20 mouse cellular contexts compared by ENCODE assay signal in genomic region chrX:139814018-139814635, GRCm38 (mm10). TPM values are rescaled to one million over a fixed set of nuclear protein-coding genes. Genes with fewer than 3 reads are reported as not detected.
DNase-seq lines count a peak whose midpoint lies in the region; ATAC-seq lines count a peak whose summit lies in the region.
"Had no signal": no experiment of that assay in that cellular context is flagged by ENCODE, and none has a peak within 500 bp of the region (broad histone marks: within the 10 kb centered on the region; RNA-seq: fewer than 3 reads in every experiment).

No protein-coding gene starts in this region.

- H3K4me3 ChIP-seq in hindbrain, embryonic 10.5 days = no peak overlapping the region
- no peak overlapping the region for H3K4me3 ChIP-seq in forebrain, embryonic 10.5 days
- H3K4me3 ChIP-seq: embryonic facial prominence, embryonic 12.5 days; megakaryocyte, embryonic 14.5 days had no signal

- H3K27ac ChIP-seq in hindbrain, embryonic 10.5 days = no peak overlapping the region
- no peak overlapping the region for H3K27ac ChIP-seq in forebrain, embryonic 10.5 days
- H3K27ac ChIP-seq: embryonic facial prominence, embryonic 12.5 days had no signal

- WGBS in hindbrain, embryonic 10.5 days = 86% methylated on average over 8 of the region's 8 CpGs
- WGBS in forebrain, embryonic 10.5 days = 89% methylated on average over 8 of the region's 8 CpGs

- H3K9me3 ChIP-seq in hindbrain, embryonic 10.5 days = no peaks in the 10 kb centered on the region
- H3K9me3 ChIP-seq in forebrain, embryonic 10.5 days = no peaks in the 10 kb centered on the region
- H3K9me3 ChIP-seq: embryonic facial prominence, embryonic 12.5 days; megakaryocyte, embryonic 14.5 days had no signal

- peak; percentile 61 for DNase-seq in c-Kit-positive CD71-positive TER-119-negative erythroid progenitor cells, embryonic 14.5 days (ENCODE audit: low read depth)
- DNase-seq in liver = peak; percentile 48
- no peak for DNase-seq in hindbrain, embryonic 10.5 days (ENCODE audit: low spot score)
- no peak for DNase-seq in lung, postnatal 4 days
- DNase-seq in forebrain, embryonic 10.5 days (ENCODE audit: extremely low spot score, low spot score) = no peak
- DNase-seq: adrenal gland, adult 8-10 months; cerebellum, postnatal 25 days; kidney, adult 11 months; kidney, postnatal 4 days; lung, embryonic 14.5 days; thymus, adult 2 months had no signal

- no peaks in the 10 kb centered on the region for H3K36me3 ChIP-seq in hindbrain, embryonic 10.5 days
- H3K36me3 ChIP-seq in forebrain, embryonic 10.5 days (replicated peaks) = no peaks in the 10 kb centered on the region
- H3K36me3 ChIP-seq: embryonic facial prominence, embryonic 12.5 days had no signal

- H3K4me1 ChIP-seq in hindbrain, embryonic 10.5 days (replicated peaks) = peaks cover 5% of the 10 kb centered on the region; the same call in 1 of the 2 replicates
- no peaks in the 10 kb centered on the region for H3K4me1 ChIP-seq in forebrain, embryonic 10.5 days
- H3K4me1 ChIP-seq: embryonic facial prominence, embryonic 12.5 days had no signal

- peak; percentile 39 for ATAC-seq in CD4-positive, CD25-positive, alpha-beta regulatory T cell, adult 4 months
- peak; percentile 84 for ATAC-seq in megakaryocyte-erythroid progenitor cell, adult 5-6 weeks (replicated peaks; ENCODE audit: low FRiP score, low TSS enrichment, poor library complexity, severe bottlenecking)

- peaks cover 72% of the 10 kb centered on the region for H3K27me3 ChIP-seq in hindbrain, embryonic 10.5 days (ENCODE audit: insufficient read depth, poor library complexity, severe bottlenecking)
- H3K27me3 ChIP-seq in forebrain, embryonic 10.5 days (ENCODE audit: poor library complexity, severe bottlenecking) = peaks cover 96% of the 10 kb centered on the region

RNA-seq across cellular contexts. Expression of gene Cldn2, which starts 13.5 kb away (rescaled TPM):
- polyA plus RNA-seq in CD4-positive, CD25-positive, alpha-beta regulatory T cell, adult 4 months (2017; shearing (Covaris generic)) = not detected
- not detected in 2 replicates for total RNA-seq in megakaryocyte-erythroid progenitor cell, adult 5-6 weeks (2014; fragmentation: Nextera tagmentation)
- not detected in 2 replicates for total RNA-seq in megakaryocyte-erythroid progenitor cell, adult 5-6 weeks (2017)
- 0.44 and 0.68 TPM in 2 replicates for polyA plus RNA-seq in hindbrain, embryonic 10.5 days (2016; fragmentation: Nextera tagmentation; extraction: Ambion mirVana)
- polyA plus RNA-seq in forebrain, embryonic 10.5 days (2016; fragmentation: Nextera tagmentation; extraction: Ambion mirVana) = 0.25 TPM in 1 of 2 replicates, not detected in the other
- total RNA-seq: heart, adult 8-10 months; heart, postnatal 25 days; neutrophil, adult 5-6 weeks had no signal
- polyA plus RNA-seq: lung, embryonic 14.5 days had no signal

RNA-seq across cellular contexts. Expression of gene Ripply1, which starts 32.0 kb away (rescaled TPM):
- polyA plus RNA-seq in CD4-positive, CD25-positive, alpha-beta regulatory T cell, adult 4 months (2017; shearing (Covaris generic)) = not detected
- not detected in 2 replicates for total RNA-seq in megakaryocyte-erythroid progenitor cell, adult 5-6 weeks (2014; fragmentation: Nextera tagmentation)
- not detected in 2 replicates for total RNA-seq in megakaryocyte-erythroid progenitor cell, adult 5-6 weeks (2017)
- 0.26 and 0.41 TPM in 2 replicates for polyA plus RNA-seq in hindbrain, embryonic 10.5 days (2016; fragmentation: Nextera tagmentation; extraction: Ambion mirVana)
- polyA plus RNA-seq in forebrain, embryonic 10.5 days (2016; fragmentation: Nextera tagmentation; extraction: Ambion mirVana) = 0.24 TPM in 1 of 2 replicates, not detected in the other
- total RNA-seq: adrenal gland, adult 8-10 months; heart, adult 8-10 months; heart, postnatal 25 days; left cerebral cortex, postnatal 14 days; neutrophil, adult 5-6 weeks had no signal
- polyA plus RNA-seq: embryonic facial prominence, embryonic 12.5 days; forebrain, embryonic 11.5 days; lung, embryonic 14.5 days had no signal

RNA-seq across cellular contexts. Expression of gene Morc4, which starts 57.4 kb away (rescaled TPM):
- not detected for polyA plus RNA-seq in CD4-positive, CD25-positive, alpha-beta regulatory T cell, adult 4 months (2017; shearing (Covaris generic))
- total RNA-seq in megakaryocyte-erythroid progenitor cell, adult 5-6 weeks (2014; fragmentation: Nextera tagmentation) = 0.28 and 0.30 TPM in 2 replicates
- 2.4 TPM in 1 of 2 replicates, not detected in the other for total RNA-seq in megakaryocyte-erythroid progenitor cell, adult 5-6 weeks (2017)
- polyA plus RNA-seq in hindbrain, embryonic 10.5 days (2016; fragmentation: Nextera tagmentation; extraction: Ambion mirVana) = 5.8 and 6.0 TPM in 2 replicates
- polyA plus RNA-seq in forebrain, embryonic 10.5 days (2016; fragmentation: Nextera tagmentation; extraction: Ambion mirVana) = 5.2 and 6.5 TPM in 2 replicates

Comparison
In these comparisons a context has a peak if more than half of its experiments do, and no peak if none do; other contexts are left out.
1. DNase-seq: peak in c-Kit-positive CD71-positive TER-119-negative erythroid progenitor cells, embryonic 14.5 days (single experiment) and liver (single experiment); none in hindbrain, embryonic 10.5 days (single experiment), lung, postnatal 4 days (0 of 2) and forebrain, embryonic 10.5 days (single experiment).